Mouse (Mus musculus) heart, postnatal 36 days (tissue): ENCODE measurements around the gene Mmp8. TPM values are rescaled to one million over a fixed set of nuclear protein-coding genes. Genes with fewer than 3 reads are reported as not detected.

Experiments used
- DNase-seq, 2 experiments: peaks; one replicate each; pipeline ENCODE4 v3.0.0; 2021 to 2022
- intact Hi-C: fragments of 180-260 bp; cut with DNase I; formaldehyde crosslinking; loops from one replicate; pipeline ENCODE4 v1.15.1; 2025
- total RNA-seq, 2 experiments: library from RNA; stranded (reverse); gene quantifications; 2 replicates each; pipeline ENCODE4 v1.2.3; 2021

Gene Mmp8
- under 1 TPM in 1 of 2 experiments, not detected in 1; 0.14 TPM for total RNA-seq

GRCm38 (mm10) chr9:7558221-7559017 is at the start of gene Mmp8:
Mmp8 (plus strand) TSS chr9:7558456.
- no peak for DNase-seq

GRCm38 (mm10) chr9:7509619-7510233 is 48.5 kb upstream of the Mmp8 start:
- DNase-seq: no peak
- intact Hi-C loops: no loop called here

More at GRCm38 (mm10) chr9:7558221-7559017, at the start of gene Mmp8:
- intact Hi-C loops: no loop called here

- DNase-seq: no peak
- intact Hi-C loops: no loop called here
Observed at GRCm38 (mm10) chr9:7517944-7518571, 40.2 kb upstream of the Mmp8 start.

- intact Hi-C loops: no loop called here
Observed at GRCm38 (mm10) chr9:7526255-7526940, 31.9 kb upstream of the Mmp8 start.

GRCm38 (mm10) chr9:7542763-7543162 is 15.5 kb upstream of the Mmp8 start:
- no peak for DNase-seq
- intact Hi-C loops: no loop called here

More at GRCm38 (mm10) chr9:7526255-7526940, 31.9 kb upstream of the Mmp8 start:
- no peak for DNase-seq

- peak in 1 of 2 experiments; percentile 18 for DNase-seq
- intact Hi-C loops: no loop called here
Observed at GRCm38 (mm10) chr9:7544923-7545457, 13.3 kb upstream of the Mmp8 start.

- DNase-seq: peak; percentile 32 to 48
Observed at GRCm38 (mm10) chr9:7545471-7545870, 12.8 kb upstream of the Mmp8 start.

GRCm38 (mm10) chr9:7545920-7546319 is 12.3 kb upstream of the Mmp8 start:
- DNase-seq: no peak

More at GRCm38 (mm10) chr9:7545471-7545870, 12.8 kb upstream of the Mmp8 start:
- intact Hi-C loops: no loop called here

GRCm38 (mm10) chr9:7551943-7552342 is 6.3 kb upstream of the Mmp8 start:
- intact Hi-C loops: no loop called here
- DNase-seq: no peak

More at GRCm38 (mm10) chr9:7545920-7546319, 12.3 kb upstream of the Mmp8 start:
- intact Hi-C loops: no loop called here

GRCm38 (mm10) chr9:7553536-7553935 is 4.7 kb upstream of the Mmp8 start:
- DNase-seq: no peak
- intact Hi-C loops: no loop called here

- DNase-seq: peak; percentile 46 to 58
- intact Hi-C loops: loop anchor here (1.0 kb wide), 1 partner anchor 41 kb away; no protein-coding TSS in a partner anchor
Observed at GRCm38 (mm10) chr9:7554382-7554781, 3.9 kb upstream of the Mmp8 start.

- no peak for DNase-seq
- intact Hi-C loops: no loop called here
Observed at GRCm38 (mm10) chr9:7560026-7560425, 1.8 kb downstream of the Mmp8 start.

- intact Hi-C loops: no loop called here
- DNase-seq: no peak
Observed at GRCm38 (mm10) chr9:7567376-7567775, 9.1 kb downstream of the Mmp8 start.

- DNase-seq: no peak
- intact Hi-C loops: no loop called here
Observed at GRCm38 (mm10) chr9:7567923-7568322, 9.7 kb downstream of the Mmp8 start.

GRCm38 (mm10) chr9:7570485-7570884 is 12.2 kb downstream of the Mmp8 start:
- intact Hi-C loops: no loop called here
- no peak for DNase-seq

- no peak for DNase-seq
- intact Hi-C loops: no loop called here
Observed at GRCm38 (mm10) chr9:7571162-7571561, 12.9 kb downstream of the Mmp8 start, which contains the start of gene Mmp27. Mmp27 (plus strand) TSS chr9:7571396.

GRCm38 (mm10) chr9:7572188-7572587 is 13.9 kb downstream of the Mmp8 start:
- DNase-seq: no peak
- intact Hi-C loops: no loop called here

GRCm38 (mm10) chr9:7572663-7573308 is 14.5 kb downstream of the Mmp8 start:
- no peak for DNase-seq
- intact Hi-C loops: no loop called here

- intact Hi-C loops: no loop called here
- DNase-seq: peak; percentile 17 to 31
Observed at GRCm38 (mm10) chr9:7575526-7575925, 17.3 kb downstream of the Mmp8 start.

- DNase-seq: no peak
- intact Hi-C loops: no loop called here
Observed at GRCm38 (mm10) chr9:7577371-7577770, 19.1 kb downstream of the Mmp8 start.
